Mouse (Mus musculus): ENCODE measurements around the gene Tmem181a.
"Not testable (repeated sequence)": the region's sequence is repeated elsewhere in the genome, so short reads cannot be mapped to it uniquely, and the experiment has no call there.

DNA sequence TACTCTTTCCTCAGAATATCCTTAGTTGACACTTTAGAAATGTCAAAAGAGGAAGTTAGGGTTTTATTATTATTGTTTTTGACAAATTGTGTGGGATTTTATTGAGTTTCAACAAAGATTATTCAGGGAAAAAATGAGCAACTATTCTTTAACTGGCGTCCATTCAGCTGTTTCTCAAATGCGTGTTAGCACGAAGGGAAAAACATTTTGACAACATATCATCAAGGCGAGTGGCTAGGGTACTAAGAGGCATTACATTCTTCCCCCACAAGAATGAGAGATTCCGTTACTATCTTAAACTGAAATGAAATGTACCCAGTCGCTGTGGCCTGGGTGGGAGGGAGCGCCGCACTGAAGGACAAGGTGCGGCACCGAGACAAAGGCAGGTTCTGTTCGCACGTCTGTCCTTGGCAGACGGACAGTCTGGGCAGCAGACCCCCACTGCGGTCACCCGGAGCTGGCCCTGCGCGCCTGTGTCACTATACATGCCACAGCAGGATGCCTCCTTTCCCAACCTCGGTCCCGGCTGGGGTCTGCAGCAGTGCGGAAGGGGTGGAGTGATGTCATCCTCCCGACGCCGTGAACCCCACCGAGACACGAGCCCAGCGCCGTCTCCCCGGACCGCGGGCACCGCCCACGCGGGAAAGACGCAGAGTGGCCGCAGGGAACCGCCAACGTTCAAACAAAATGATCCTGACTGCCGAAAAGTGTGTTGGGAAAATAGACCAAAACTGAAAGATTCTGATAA, 59.9 kb downstream of the Tmem181a start:
- not testable (repeated sequence) for TF ChIP-seq POLR2A (IDR thresholded peaks at IDR 0.05; ENCODE audit: low read depth, low read length); CTCF (IDR thresholded peaks at IDR 0.05; ENCODE audit: extremely low read depth, insufficient read depth, insufficient read length, insufficient replicate concordance)

All from spleen, adult 2 months (tissue).